ENCODE assay signal across 7 mouse cellular contexts in the genomic region with DNA sequence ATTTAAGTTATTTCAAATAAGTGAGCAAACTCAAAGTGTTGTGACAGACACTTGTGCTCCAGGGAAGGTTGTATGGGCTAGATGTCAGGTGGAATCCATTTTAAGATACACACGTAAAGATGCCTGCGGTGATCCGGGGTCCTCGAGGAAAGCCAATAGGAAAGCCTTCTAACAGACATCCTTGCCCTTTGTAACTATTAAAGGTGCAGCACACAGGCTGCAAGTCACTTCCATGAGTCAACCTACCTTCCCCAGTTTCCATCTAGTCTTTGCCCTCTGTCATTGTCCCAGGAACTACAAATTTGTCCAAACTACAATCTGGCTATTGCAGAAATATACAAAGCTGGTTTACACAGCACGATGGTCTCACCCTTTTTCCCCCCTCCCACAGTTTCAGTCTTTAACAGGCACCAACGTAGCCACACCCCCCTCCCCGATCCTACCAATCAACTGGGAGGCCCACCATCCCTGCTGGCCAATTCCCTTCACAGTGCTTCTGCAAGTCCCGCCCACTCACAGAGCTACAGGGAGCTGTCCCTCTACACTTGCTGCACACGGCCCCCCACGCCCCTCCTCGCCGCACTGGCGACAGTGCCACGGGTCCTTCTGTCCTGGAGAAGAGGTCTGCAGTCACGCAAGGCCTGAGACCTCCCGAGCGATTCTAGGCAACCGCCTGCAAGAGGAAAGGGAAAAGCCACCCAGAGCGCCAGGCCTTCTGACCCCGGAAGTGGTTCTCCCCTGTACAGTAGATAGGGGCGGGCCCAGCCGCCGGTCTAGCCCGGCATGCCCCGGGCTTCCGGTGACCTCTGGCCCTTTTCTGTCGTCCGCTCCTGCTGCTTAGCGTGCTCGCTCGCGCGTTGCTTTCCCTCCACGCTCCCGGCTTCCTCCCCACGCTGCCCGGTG. TPM values are rescaled to one million over a fixed set of nuclear protein-coding genes. Genes with fewer than 3 reads are reported as not detected.
A peak's percentile ranks its signal among the peaks of the same experiment; 100 is the strongest.
DNase-seq lines count a peak whose midpoint lies in the region; ATAC-seq lines count a peak whose summit lies in the region.

A gene (plus strand): TSS at position 791 of the 903 bp plus-strand sequence.

- peak within 1 kb of the TSS; percentile 97 for H3K27ac ChIP-seq in intestine, embryonic 15.5 days
- H3K27ac ChIP-seq in midbrain, embryonic 10.5 days (replicated peaks) = peak within 1 kb of the TSS; percentile 97

- peak within 1 kb of the TSS; percentile 99 for H3K9ac ChIP-seq in intestine, embryonic 15.5 days

- H3K4me2 ChIP-seq in intestine, embryonic 15.5 days (replicated peaks) = peak within 1 kb of the TSS; percentile 57

- no peaks in the 10 kb centered on the region for H3K9me3 ChIP-seq in intestine, embryonic 15.5 days
- no peaks in the 10 kb centered on the region for H3K9me3 ChIP-seq in midbrain, embryonic 10.5 days (replicated peaks)

- under 1% methylated on average over 37 of the region's 37 CpGs for WGBS in intestine, embryonic 15.5 days
- under 1% methylated on average over 37 of the region's 37 CpGs for WGBS in midbrain, embryonic 10.5 days

- DNase-seq in adrenal gland, adult 2 months = peak; percentile 96
- peak; percentile 91 for DNase-seq in embryo, embryonic 11.5 days (ENCODE audit: low read depth, low spot score)
- peak; percentile 89 to 91 for DNase-seq in gastrocnemius, postnatal 36 days
- DNase-seq in left cerebral cortex, postnatal 25 days (ENCODE audit: low spot score in 2 of 2) = peak; percentile 96 to 98
- peak; percentile 96 for DNase-seq in midbrain, embryonic 10.5 days (ENCODE audit: low spot score)
- peak; percentile 90 for DNase-seq in right cerebral cortex, postnatal 4 days

- no peaks in the 10 kb centered on the region for H3K27me3 ChIP-seq in intestine, embryonic 15.5 days (replicated peaks)
- H3K27me3 ChIP-seq in midbrain, embryonic 10.5 days (ENCODE audit: low read depth, poor library complexity, severe bottlenecking) = no peaks in the 10 kb centered on the region

- H3K4me1 ChIP-seq in intestine, embryonic 15.5 days (replicated peaks) = peaks cover 13% of the 10 kb centered on the region; the same call in 1 of the 2 replicates
- H3K4me1 ChIP-seq in midbrain, embryonic 10.5 days = peaks cover 18% of the 10 kb centered on the region

- peak; percentile 99 for ATAC-seq in intestine, embryonic 15.5 days

- no peaks in the 10 kb centered on the region for H3K36me3 ChIP-seq in intestine, embryonic 15.5 days
- H3K36me3 ChIP-seq in midbrain, embryonic 10.5 days = no peaks in the 10 kb centered on the region

- H3K4me3 ChIP-seq in intestine, embryonic 15.5 days (replicated peaks) = peak within 1 kb of the TSS; percentile 98
- H3K4me3 ChIP-seq in midbrain, embryonic 10.5 days = peak within 1 kb of the TSS; percentile 97

- intact Hi-C loops in gastrocnemius, postnatal 36 days (cut with DNase I) = loop anchor here (5.0 kb wide), 1 partner anchor 46 kb away; a partner anchor contains a TSS
- intact Hi-C loops in left cerebral cortex, postnatal 25 days (cut with DNase I) = loop anchor here (5.0 kb wide), 1 partner anchor 46 kb away; a partner anchor contains a TSS

RNA-seq across cellular contexts. Expression of the gene that starts here (rescaled TPM):
- 10 to 100 TPM; 49.6 to 54.5 TPM for total RNA-seq in adrenal gland, adult 2 months (2021)
- polyA plus RNA-seq in adrenal gland, adult 2 months (2012; rRNA removed) = 15.0 and 15.5 TPM in 2 replicates
- total RNA-seq in gastrocnemius, postnatal 36 days (2021) = 10 to 100 TPM; 30.4 to 33.1 TPM
- polyA plus RNA-seq in intestine, embryonic 15.5 days (2015; fragmentation: Nextera tagmentation; extraction: Ambion mirVana) = 50.1 and 55.8 TPM in 2 replicates
- 100 to 1,000 TPM; 105 to 110 TPM for total RNA-seq in left cerebral cortex, postnatal 25 days (2021)
- polyA plus RNA-seq in midbrain, embryonic 10.5 days (2016; fragmentation: Nextera tagmentation; extraction: Ambion mirVana) = 47.8 and 51.0 TPM in 2 replicates

Comparison
In these comparisons a context has a peak if more than half of its experiments do, and no peak if none do; other contexts are left out.
1. Peak in every context shown above with its lines: DNase-seq, ATAC-seq, H3K4me3 ChIP-seq and H3K27ac ChIP-seq.